Comparison of ENCODE assay signal across 8 mouse cellular contexts in genomic region chr2:92092817-92093216, GRCm38 (mm10). TPM values are rescaled to one million over a fixed set of nuclear protein-coding genes. Genes with fewer than 3 reads are reported as not detected.
DNase-seq lines count a peak whose midpoint lies in the region; ATAC-seq and TF ChIP-seq lines count a peak whose summit lies in the region.

Phf21a (plus strand) TSS chr2:92093117.

- no peak for DNase-seq in lung, embryonic 14.5 days
- no peak for DNase-seq in lung, postnatal 14 days
- DNase-seq in left cerebral cortex, postnatal 14 days (ENCODE audit: low spot score in 2 of 2): no peak
- DNase-seq in thymus, postnatal 4 days: no peak

- no peak for ATAC-seq in lung, embryonic 14.5 days (ENCODE audit: insufficient read depth)
- no peak for ATAC-seq in heart, embryonic 12.5 days (ENCODE audit: insufficient number of reproducible peaks, low FRiP score)
- no peak for ATAC-seq in frontal cortex, adult (ENCODE audit: low TSS enrichment)

- no peak within 1 kb of the TSS for H3K27ac ChIP-seq in lung, embryonic 14.5 days (ENCODE audit: low read depth)
- H3K27ac ChIP-seq in cortical plate, adult 2 months (ENCODE audit: insufficient read depth, low read length): no peak within 1 kb of the TSS
- no peak within 1 kb of the TSS for H3K27ac ChIP-seq in heart, embryonic 12.5 days (ENCODE audit: poor library complexity, severe bottlenecking)
- no peak within 1 kb of the TSS for H3K27ac ChIP-seq in olfactory bulb, adult 2 months (ENCODE audit: insufficient read depth, low read depth, low read length)

- intact Hi-C loops in left cerebral cortex, postnatal 14 days (cut with DNase I): no loop called here

- H3K4me2 ChIP-seq in lung, embryonic 14.5 days: no peak within 1 kb of the TSS
- no peak within 1 kb of the TSS for H3K4me2 ChIP-seq in heart, embryonic 12.5 days

- H3K4me3 ChIP-seq in lung, embryonic 14.5 days (ENCODE audit: low read depth, low read length): no peak within 1 kb of the TSS
- no peak within 1 kb of the TSS for H3K4me3 ChIP-seq in cortical plate, adult 2 months (ENCODE audit: insufficient read depth, low read length)
- no peak within 1 kb of the TSS for H3K4me3 ChIP-seq in heart, embryonic 12.5 days
- no peak within 1 kb of the TSS for H3K4me3 ChIP-seq in olfactory bulb, adult 2 months (ENCODE audit: insufficient read depth, low read depth, low read length)

- 69% methylated on average over 2 of the region's 2 CpGs for WGBS in lung, embryonic 14.5 days
- WGBS in heart, embryonic 12.5 days: 70% methylated on average over 2 of the region's 2 CpGs
- WGBS in olfactory bulb, adult 2 months: 93% methylated on average over 2 of the region's 2 CpGs

- H3K36me3 ChIP-seq in lung, embryonic 14.5 days (ENCODE audit: insufficient read depth): no peaks in the 10 kb centered on the region
- no peaks in the 10 kb centered on the region for H3K36me3 ChIP-seq in heart, embryonic 12.5 days

- H3K9ac ChIP-seq in lung, embryonic 14.5 days: no peak within 1 kb of the TSS
- H3K9ac ChIP-seq in heart, embryonic 12.5 days: no peak within 1 kb of the TSS

- H3K4me1 ChIP-seq in lung, embryonic 14.5 days (ENCODE audit: insufficient read depth): no peaks in the 10 kb centered on the region
- H3K4me1 ChIP-seq in cortical plate, adult 2 months (ENCODE audit: control insufficient read depth, insufficient read depth, low read length): peaks cover 4% of the 10 kb centered on the region
- no peaks in the 10 kb centered on the region for H3K4me1 ChIP-seq in heart, embryonic 12.5 days (replicated peaks)
- no peaks in the 10 kb centered on the region; the same call in 1 of the 2 replicates for H3K4me1 ChIP-seq in olfactory bulb, adult 2 months (ENCODE audit: control insufficient read depth, insufficient read depth, low read length)

- no peaks in the 10 kb centered on the region for H3K27me3 ChIP-seq in lung, embryonic 14.5 days (ENCODE audit: insufficient read depth, low read length)
- no peaks in the 10 kb centered on the region for H3K27me3 ChIP-seq in heart, embryonic 12.5 days (replicated peaks)

- TF ChIP-seq CTCF in lung, embryonic 14.5 days (IDR thresholded peaks at IDR 0.05; ENCODE audit: low read depth): no peak
- no peak for TF ChIP-seq CTCF in cortical plate, adult 2 months (IDR thresholded peaks at IDR 0.05; ENCODE audit: extremely low read depth, insufficient read depth, low read length)
- no peak for TF ChIP-seq CTCF in olfactory bulb, adult 2 months (IDR thresholded peaks at IDR 0.05; ENCODE audit: insufficient read depth, low read depth, low read length)

- no peaks in the 10 kb centered on the region for H3K9me3 ChIP-seq in lung, embryonic 14.5 days (ENCODE audit: low read depth, low read length)
- H3K9me3 ChIP-seq in heart, embryonic 12.5 days (replicated peaks): peaks cover 8% of the 10 kb centered on the region; the same call in 1 of the 2 replicates

- TF ChIP-seq POLR2A in cortical plate, adult 2 months (IDR thresholded peaks at IDR 0.05; ENCODE audit: extremely low read depth, insufficient read depth, low read length): no peak
- TF ChIP-seq POLR2A in olfactory bulb, adult 2 months (IDR thresholded peaks at IDR 0.05; ENCODE audit: insufficient read depth, low read depth, low read length): no peak

RNA-seq across cellular contexts. Expression of gene Phf21a, which starts in this region (rescaled TPM):
- 24.9 and 26.1 TPM in 2 replicates for polyA plus RNA-seq in lung, embryonic 14.5 days (2014; fragmentation: Nextera tagmentation; extraction: Ambion mirVana)
- polyA plus RNA-seq in cortical plate, adult 2 months (2012; rRNA removed): 47.1 and 48.4 TPM in 2 replicates
- 21.1 and 21.5 TPM in 2 replicates for polyA plus RNA-seq in heart, embryonic 12.5 days (2016; fragmentation: Nextera tagmentation; extraction: Ambion mirVana)
- total RNA-seq in left cerebral cortex, postnatal 14 days (2021): 10 to 100 TPM; 64.5 to 73.9 TPM
- polyA plus RNA-seq in olfactory bulb, adult 2 months (2012; ENCODE audit: insufficient read depth, insufficient read length, low replicate concordance, missing spikeins): 643 TPM in 1 of 2 replicates, not detected in the other
